10 mouse cellular contexts compared by ENCODE assay signal in the genomic region with DNA sequence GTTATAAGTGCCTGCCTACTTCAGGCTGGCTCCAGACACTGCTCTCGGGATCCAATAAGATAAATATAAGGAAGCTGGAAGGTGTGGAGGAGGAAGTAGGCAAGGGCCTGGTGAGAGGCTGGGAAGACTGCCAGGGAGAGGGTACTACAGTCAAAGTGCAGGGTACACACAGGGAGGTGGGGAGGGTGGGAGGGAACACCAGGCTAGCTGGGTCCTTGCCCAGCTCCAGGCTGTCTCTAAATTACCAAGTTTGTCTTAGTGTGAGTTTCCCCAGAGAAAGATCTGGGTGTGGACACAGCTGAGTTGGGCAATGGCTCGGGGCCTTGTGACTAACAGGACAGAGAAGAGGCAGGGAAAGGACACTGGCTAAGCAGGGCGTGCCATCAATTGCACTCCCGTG. TPM values are rescaled to one million over a fixed set of nuclear protein-coding genes. Genes with fewer than 3 reads are reported as not detected.
A peak's percentile ranks its signal among the peaks of the same experiment; 100 is the strongest.
DNase-seq lines count a peak whose midpoint lies in the region; ATAC-seq and TF ChIP-seq lines count a peak whose summit lies in the region.
"Had no signal": no experiment of that assay in that cellular context is flagged by ENCODE, and none has a peak within 500 bp of the region (broad histone marks: within the 10 kb centered on the region; RNA-seq: fewer than 3 reads in every experiment).

No protein-coding gene starts in this region.

- peak; percentile 51; the same call in 1 of the 2 replicates for ATAC-seq in hindbrain, embryonic 16.5 days
- no peak for ATAC-seq in hindbrain, postnatal 0 days
- ATAC-seq in kidney, postnatal 0 days (replicated peaks; ENCODE audit: low FRiP score, low read depth) = peak; percentile 48; the same call in 1 of the 2 replicates
- ATAC-seq in neutrophil, adult 5-6 weeks (ENCODE audit: extremely low read depth, insufficient number of reproducible peaks, low FRiP score, poor library complexity, severe bottlenecking) = peak; percentile 14; the same call in 1 of the 2 replicates

- no peak for DNase-seq in hindbrain, postnatal 0 days (ENCODE audit: low spot score)
- DNase-seq in gastrocnemius, postnatal 25 days = peak; percentile 53
- DNase-seq in kidney, postnatal 0 days (ENCODE audit: low spot score) = no peak
- DNase-seq in T-cell, adult 2 months (ENCODE audit: low spot score) = no peak
- DNase-seq in layer of hippocampus, adult 11-12 months (ENCODE audit: low spot score) = no peak
- no peak for DNase-seq in c-Kit-positive CD71-positive TER-119-positive erythroid progenitor cells, embryonic 14.5 days (ENCODE audit: low spot score)
- DNase-seq: cerebellum, adult 11-12 months had no signal

- no peaks in the 10 kb centered on the region for H3K27me3 ChIP-seq in hindbrain, embryonic 16.5 days (replicated peaks; ENCODE audit: control insufficient read depth, insufficient read depth, low read length)
- H3K27me3 ChIP-seq in hindbrain, postnatal 0 days (ENCODE audit: insufficient read depth, low read length) = no peaks in the 10 kb centered on the region
- H3K27me3 ChIP-seq in kidney, postnatal 0 days (ENCODE audit: insufficient read depth, low read length) = no peaks in the 10 kb centered on the region
- H3K27me3 ChIP-seq: hindbrain, embryonic 15.5 days had no signal

- H3K27ac ChIP-seq in hindbrain, embryonic 16.5 days (ENCODE audit: low read depth, low read length) = no peak overlapping the region
- H3K27ac ChIP-seq in hindbrain, postnatal 0 days = no peak overlapping the region
- no peak overlapping the region for H3K27ac ChIP-seq in kidney, postnatal 0 days
- H3K27ac ChIP-seq: hindbrain, embryonic 15.5 days had no signal

- no peaks in the 10 kb centered on the region for H3K36me3 ChIP-seq in hindbrain, embryonic 16.5 days (ENCODE audit: control insufficient read depth, insufficient read depth, low read length)
- H3K36me3 ChIP-seq in hindbrain, postnatal 0 days (ENCODE audit: insufficient read depth, low read length) = no peaks in the 10 kb centered on the region
- no peaks in the 10 kb centered on the region for H3K36me3 ChIP-seq in kidney, postnatal 0 days (ENCODE audit: insufficient read depth, low read length)
- H3K36me3 ChIP-seq: hindbrain, embryonic 15.5 days had no signal

- no peak for TF ChIP-seq CTCF in hindbrain, postnatal 0 days (IDR thresholded peaks at IDR 0.05; ENCODE audit: low read depth)
- TF ChIP-seq CTCF in kidney, postnatal 0 days (IDR thresholded peaks at IDR 0.05; ENCODE audit: low read depth) = no peak

- H3K9ac ChIP-seq in hindbrain, embryonic 16.5 days (ENCODE audit: low read depth, low read length) = no peak overlapping the region
- H3K9ac ChIP-seq in hindbrain, postnatal 0 days (replicated peaks; ENCODE audit: low read length) = no peak overlapping the region
- no peak overlapping the region for H3K9ac ChIP-seq in kidney, postnatal 0 days (ENCODE audit: low read depth, low read length)
- H3K9ac ChIP-seq: hindbrain, embryonic 15.5 days had no signal

- no peaks in the 10 kb centered on the region for H3K9me3 ChIP-seq in hindbrain, embryonic 16.5 days (ENCODE audit: control insufficient read depth, low read length)
- no peaks in the 10 kb centered on the region for H3K9me3 ChIP-seq in hindbrain, postnatal 0 days (ENCODE audit: low read length)
- no peaks in the 10 kb centered on the region for H3K9me3 ChIP-seq in kidney, postnatal 0 days (replicated peaks; ENCODE audit: low read length)
- H3K9me3 ChIP-seq: hindbrain, embryonic 15.5 days had no signal

- WGBS in hindbrain, embryonic 16.5 days = 83% methylated on average over 4 of the region's 4 CpGs
- 53% methylated on average over 4 of the region's 4 CpGs for WGBS in hindbrain, postnatal 0 days
- 59% methylated on average over 4 of the region's 4 CpGs for WGBS in kidney, postnatal 0 days

- H3K4me3 ChIP-seq in hindbrain, embryonic 16.5 days (ENCODE audit: low read length) = no peak overlapping the region
- H3K4me3 ChIP-seq in hindbrain, postnatal 0 days (ENCODE audit: low read length) = no peak overlapping the region
- no peak overlapping the region for H3K4me3 ChIP-seq in kidney, postnatal 0 days (replicated peaks; ENCODE audit: low read depth, low read length)
- H3K4me3 ChIP-seq: hindbrain, embryonic 15.5 days had no signal

- no peaks in the 10 kb centered on the region for H3K4me1 ChIP-seq in hindbrain, embryonic 16.5 days (ENCODE audit: control insufficient read depth, insufficient read depth, low read depth, low read length)
- H3K4me1 ChIP-seq in hindbrain, postnatal 0 days (ENCODE audit: insufficient read depth, low read length) = no peaks in the 10 kb centered on the region
- 0 out of 2 replicates have a peak, but pooled peaks cover 3% of the 10 kb centered on the region for H3K4me1 ChIP-seq in kidney, postnatal 0 days (replicated peaks; ENCODE audit: insufficient read depth, low read length)

- no peak overlapping the region for H3K4me2 ChIP-seq in hindbrain, embryonic 16.5 days (ENCODE audit: low read length)
- H3K4me2 ChIP-seq in hindbrain, postnatal 0 days (ENCODE audit: low read depth, low read length) = no peak overlapping the region
- H3K4me2 ChIP-seq in kidney, postnatal 0 days (ENCODE audit: low read length) = no peak overlapping the region
- H3K4me2 ChIP-seq: hindbrain, embryonic 15.5 days had no signal

RNA-seq across cellular contexts. Expression of a gene that starts 16.2 kb away (rescaled TPM):
- 0.85 and 2.0 TPM in 2 replicates for polyA plus RNA-seq in hindbrain, embryonic 16.5 days (2015; fragmentation: Nextera tagmentation; extraction: Ambion mirVana)
- total RNA-seq in hindbrain, postnatal 0 days (2014; rRNA removed) = 0.90 and 1.9 TPM in 2 replicates
- polyA plus RNA-seq in hindbrain, postnatal 0 days (2015; fragmentation: Nextera tagmentation; extraction: Ambion mirVana) = 2.2 and 2.3 TPM in 2 replicates
- under 1 TPM; 0.26 to 0.46 TPM for total RNA-seq in gastrocnemius, postnatal 25 days (2021)
- polyA plus RNA-seq in kidney, postnatal 0 days (2015; fragmentation: Nextera tagmentation; extraction: Ambion mirVana) = 1.6 and 2.2 TPM in 2 replicates
- 0.23 TPM in 1 of 2 replicates, not detected in the other for total RNA-seq in neutrophil, adult 5-6 weeks (2017)
